Mouse (Mus musculus): Measurements from ENCODE around the gene Trit1. TPM values are rescaled to one million over a fixed set of nuclear protein-coding genes. Genes with fewer than 3 reads are reported as not detected.

Trit1 gene
- total RNA-seq, 2 experiments from 2014 or later, result 7.7 to 7.9 TPM

- no peak for DNase-seq
- intact Hi-C loops (cut with DNase I), result no loop called here
Measured at GRCm38 (mm10) chr4:123041131-123041530, 24.7 kb downstream of the Trit1 start.

- intact Hi-C loops (cut with DNase I), result no loop called here
Measured at GRCm38 (mm10) chr4:123043858-123044257, 27.5 kb downstream of the Trit1 start.

GRCm38 (mm10) chr4:123044842-123045241 lies 28.4 kb downstream of the Trit1 start:
- intact Hi-C loops (cut with DNase I), result no loop called here
- DNase-seq, result no peak

More at GRCm38 (mm10) chr4:123043858-123044257, 27.5 kb downstream of the Trit1 start:
- DNase-seq, result no peak

- intact Hi-C loops (cut with DNase I), result no loop called here
- no peak for DNase-seq
Measured at GRCm38 (mm10) chr4:123046300-123046699, 29.9 kb downstream of the Trit1 start.

GRCm38 (mm10) chr4:123050681-123051211 lies 34.3 kb downstream of the Trit1 start:
- intact Hi-C loops (cut with DNase I), result no loop called here
- DNase-seq, result peak; percentile 55 to 73

- no peak for DNase-seq
- intact Hi-C loops (cut with DNase I), result no loop called here
Measured at GRCm38 (mm10) chr4:123053179-123053578, 36.8 kb downstream of the Trit1 start.

GRCm38 (mm10) chr4:123054172-123054790 lies 37.9 kb downstream of the Trit1 start:
- DNase-seq, result no peak
- intact Hi-C loops (cut with DNase I), result no loop called here

GRCm38 (mm10) chr4:123056560-123057109 lies 40.2 kb downstream of the Trit1 start:
- no peak for DNase-seq
- intact Hi-C loops (cut with DNase I), result no loop called here

GRCm38 (mm10) chr4:123057957-123058356 lies 41.6 kb downstream of the Trit1 start:
- intact Hi-C loops (cut with DNase I), result no loop called here

GRCm38 (mm10) chr4:123061744-123062143 lies 45.3 kb downstream of the Trit1 start:
- no peak for DNase-seq
- intact Hi-C loops (cut with DNase I), result no loop called here

More at GRCm38 (mm10) chr4:123057957-123058356, 41.6 kb downstream of the Trit1 start:
- no peak for DNase-seq

GRCm38 (mm10) chr4:123068646-123069045 lies 52.2 kb downstream of the Trit1 start:
- intact Hi-C loops (cut with DNase I), result no loop called here

GRCm38 (mm10) chr4:123071266-123071966 lies 55.0 kb downstream of the Trit1 start:
- no peak for DNase-seq
- intact Hi-C loops (cut with DNase I), result no loop called here

More at GRCm38 (mm10) chr4:123068646-123069045, 52.2 kb downstream of the Trit1 start:
- DNase-seq, result no peak

- intact Hi-C loops (cut with DNase I), result no loop called here
- no peak for DNase-seq
Measured at GRCm38 (mm10) chr4:123076928-123077327, 60.5 kb downstream of the Trit1 start.

- intact Hi-C loops (cut with DNase I), result no loop called here
- DNase-seq, result no peak
Measured at GRCm38 (mm10) chr4:123078231-123078630, 61.8 kb downstream of the Trit1 start.

GRCm38 (mm10) chr4:123080791-123081190 lies 64.4 kb downstream of the Trit1 start:
- DNase-seq, result no peak
- intact Hi-C loops (cut with DNase I), result loop anchor here (5.0 kb wide), 2 partner anchors 133 to 183 kb away; no protein-coding TSS in a partner anchor

GRCm38 (mm10) chr4:123082283-123083163 lies 66.1 kb downstream of the Trit1 start:
- intact Hi-C loops (cut with DNase I), result loop anchor here (1.0 to 5.0 kb wide), 3 partner anchors 87 to 185 kb away; partner anchors contain the start of gene Mycl
- peak in 1 of 2 experiments; percentile 49 for DNase-seq

GRCm38 (mm10) chr4:123083323-123083902 lies 67.0 kb downstream of the Trit1 start:
- DNase-seq, result no peak
- intact Hi-C loops (cut with DNase I), result loop anchor here (1.0 to 5.0 kb wide), 3 partner anchors 88 to 186 kb away; partner anchors contain the start of gene Mycl

GRCm38 (mm10) chr4:123085290-123085689 lies 68.9 kb downstream of the Trit1 start:
- intact Hi-C loops (cut with DNase I), result no loop called here

GRCm38 (mm10) chr4:123086381-123086780 lies 70.0 kb downstream of the Trit1 start:
- intact Hi-C loops (cut with DNase I), result no loop called here
- DNase-seq, result no peak

More at GRCm38 (mm10) chr4:123085290-123085689, 68.9 kb downstream of the Trit1 start:
- no peak for DNase-seq

GRCm38 (mm10) chr4:123092621-123093020 lies 76.2 kb downstream of the Trit1 start:
- no peak for DNase-seq
- intact Hi-C loops (cut with DNase I), result no loop called here

Measured in gastrocnemius, postnatal 36 days (tissue).